Mouse (Mus musculus) CH12.LX (cell line): Measurements from ENCODE around the gene Pxn.

ENCODE experiments used
- CTCF ChIP-seq, 2 experiments: IDR thresholded peaks in 1 of 2; conservative IDR thresholded peaks in 1 of 2; 2 replicates each; pipeline ENCODE4 v1.5.1; 2011 to 2012; ENCODE audit warnings: low read depth in 2 of 2, low read length in 2 of 2, improper control_type of control experiment in 1 of 2, inconsistent platforms in 1 of 2, mild to moderate bottlenecking in 1 of 2, moderate library complexity in 1 of 2
- E2F4 ChIP-seq: IDR thresholded peaks from 2 replicates; pipeline ENCODE4 v1.6.1; 2011; ENCODE audit warnings: low read depth, low read length, improper control_type of control experiment; ENCODE audit not compliant: insufficient replicate concordance
- ETS1 ChIP-seq: conservative IDR thresholded peaks from 2 replicates; pipeline ENCODE4 v1.6.1; 2012; ENCODE audit warnings: low read depth, mild to moderate bottlenecking, inconsistent platforms, low read length, improper control_type of control experiment, moderate library complexity
- GABPA ChIP-seq: IDR thresholded peaks from 2 replicates; pipeline ENCODE4 v1.6.1; 2012; ENCODE audit warnings: low read depth, low read length, improper control_type of control experiment, inconsistent platforms; ENCODE audit not compliant: insufficient replicate concordance
- IRF4 ChIP-seq: IDR thresholded peaks from 2 replicates; pipeline ENCODE4 v1.6.1; 2014; ENCODE audit warnings: low read depth, mild to moderate bottlenecking, inconsistent platforms, low read length, improper control_type of control experiment
- KAT2A ChIP-seq: IDR thresholded peaks from 2 replicates; pipeline ENCODE4 v1.6.1; 2012; ENCODE audit warnings: low read length, improper control_type of control experiment, inconsistent platforms; ENCODE audit not compliant: insufficient replicate concordance
- MXI1 ChIP-seq: IDR thresholded peaks from 2 replicates; pipeline ENCODE4 v1.6.1; 2011; ENCODE audit warnings: mild to moderate bottlenecking, low read depth, low read length, improper control_type of control experiment
- POLR2A ChIP-seq: IDR thresholded peaks from 2 replicates; pipeline ENCODE4 v1.6.1; 2011; ENCODE audit warnings: low read depth, mild to moderate bottlenecking, improper control_type of control experiment, low read length

- TF ChIP-seq POLR2A (no peak), MXI1 (no peak), ETS1 (no peak), CTCF (conservative IDR thresholded peaks at IDR 0.05 in 1 of 2, IDR thresholded peaks at IDR 0.05 in 1 of 2; ENCODE audit: low read depth in 2 of 2, low read length in 2 of 2) (no peak), E2F4 (no peak), GABPA (no peak), KAT2A (no peak), IRF4 (no peak)
These were observed 75.2 kb downstream of the Pxn start for GRCm38 (mm10) chr5:115581662-115582061.
